15 mouse cellular contexts compared by ENCODE assay signal in genomic region chr19:44552731-44553130, GRCm38 (mm10). TPM values are rescaled to one million over a fixed set of nuclear protein-coding genes. Genes with fewer than 3 reads are reported as not detected.
DNase-seq lines count a peak whose midpoint lies in the region; ATAC-seq and TF ChIP-seq lines count a peak whose summit lies in the region.
"Had no signal": no experiment of that assay in that cellular context is flagged by ENCODE, and none has a peak within 500 bp of the region (broad histone marks: within the 10 kb centered on the region; RNA-seq: fewer than 3 reads in every experiment).

TSS of gene Gm20538 (minus strand) at chr19:44552831.

- no peak for TF ChIP-seq POLR2A in cerebellum, adult 2 months (IDR thresholded peaks at IDR 0.05; ENCODE audit: borderline replicate concordance, insufficient read depth, low read length)

- H3K9me3 ChIP-seq in hindbrain, embryonic 13.5 days = no peaks in the 10 kb centered on the region
- no peaks in the 10 kb centered on the region for H3K9me3 ChIP-seq in hindbrain, embryonic 11.5 days (ENCODE audit: control insufficient read depth, low read length)
- H3K9me3 ChIP-seq in midbrain, embryonic 10.5 days (replicated peaks) = no peaks in the 10 kb centered on the region
- H3K9me3 ChIP-seq in midbrain, embryonic 11.5 days (ENCODE audit: control insufficient read depth, low read length) = no peaks in the 10 kb centered on the region
- H3K9me3 ChIP-seq: embryonic facial prominence, embryonic 15.5 days; limb, embryonic 15.5 days had no signal

- H3K36me3 ChIP-seq in hindbrain, embryonic 13.5 days = peaks cover 58% of the 10 kb centered on the region
- peaks cover 2% of the 10 kb centered on the region; the same call in 1 of the 2 replicates for H3K36me3 ChIP-seq in hindbrain, embryonic 11.5 days (ENCODE audit: control insufficient read depth, insufficient read depth, low read length)
- H3K36me3 ChIP-seq in midbrain, embryonic 10.5 days = peaks cover 58% of the 10 kb centered on the region
- H3K36me3 ChIP-seq in midbrain, embryonic 11.5 days (ENCODE audit: control insufficient read depth, insufficient read depth, low read length) = peaks cover 13% of the 10 kb centered on the region; the same call in 1 of the 2 replicates

- 95% methylated on average over 4 of the region's 4 CpGs for WGBS in cerebellum, adult 2 months
- WGBS in hindbrain, embryonic 13.5 days = 96% methylated on average over 4 of the region's 4 CpGs
- 91% methylated on average over 4 of the region's 4 CpGs for WGBS in hindbrain, embryonic 11.5 days
- 99% methylated on average over 4 of the region's 4 CpGs for WGBS in midbrain, embryonic 10.5 days
- WGBS in midbrain, embryonic 11.5 days = 94% methylated on average over 4 of the region's 4 CpGs

- no peak for DNase-seq in cerebellum, adult 2 months
- DNase-seq in cerebellum, adult 18-20 months = no peak
- DNase-seq in hindbrain, embryonic 11.5 days (ENCODE audit: low spot score) = no peak
- no peak for DNase-seq in midbrain, embryonic 10.5 days (ENCODE audit: low spot score)
- no peak for DNase-seq in midbrain, embryonic 11.5 days (ENCODE audit: low spot score, missing footprints)
- no peak for DNase-seq in thymus, postnatal 4 days
- no peak for DNase-seq in urinary bladder, postnatal 25 days (ENCODE audit: low spot score)
- DNase-seq: adrenal gland, adult 2 months; cerebellum, postnatal 14 days; gastrocnemius, postnatal 36 days; lung, postnatal 36 days; spleen, adult 18-20 months had no signal

- H3K27ac ChIP-seq in cerebellum, adult 2 months (ENCODE audit: insufficient read depth, low read length) = no peak within 1 kb of the TSS
- 0 out of 2 replicates have a peak within 1 kb of the TSS, but pooled peaks have one; percentile 44 for H3K27ac ChIP-seq in hindbrain, embryonic 13.5 days
- no peak within 1 kb of the TSS for H3K27ac ChIP-seq in hindbrain, embryonic 11.5 days (ENCODE audit: low read depth, low read length)
- no peak within 1 kb of the TSS for H3K27ac ChIP-seq in midbrain, embryonic 10.5 days (replicated peaks)
- H3K27ac ChIP-seq in midbrain, embryonic 11.5 days (ENCODE audit: low read depth, low read length) = no peak within 1 kb of the TSS
- H3K27ac ChIP-seq: embryonic facial prominence, embryonic 15.5 days; limb, embryonic 15.5 days had no signal

- H3K27me3 ChIP-seq in cerebellum, adult 2 months (ENCODE audit: control insufficient read depth, insufficient read depth, low read length) = no peaks in the 10 kb centered on the region
- H3K27me3 ChIP-seq in hindbrain, embryonic 13.5 days = peaks cover 2% of the 10 kb centered on the region; the same call in 1 of the 2 replicates
- H3K27me3 ChIP-seq in hindbrain, embryonic 11.5 days (ENCODE audit: control insufficient read depth, insufficient read depth, low read length) = no peaks in the 10 kb centered on the region
- H3K27me3 ChIP-seq in midbrain, embryonic 10.5 days (ENCODE audit: low read depth, poor library complexity, severe bottlenecking) = peaks cover 4% of the 10 kb centered on the region
- H3K27me3 ChIP-seq in midbrain, embryonic 11.5 days (ENCODE audit: control insufficient read depth, insufficient read depth, low read length) = no peaks in the 10 kb centered on the region
- H3K27me3 ChIP-seq: embryonic facial prominence, embryonic 15.5 days; limb, embryonic 15.5 days had no signal

- TF ChIP-seq CTCF in cerebellum, adult 2 months (IDR thresholded peaks at IDR 0.05; ENCODE audit: borderline replicate concordance, insufficient read depth, low read depth, low read length) = no peak

- no peak for ATAC-seq in hindbrain, embryonic 13.5 days (ENCODE audit: low FRiP score)
- no peak for ATAC-seq in hindbrain, embryonic 11.5 days (ENCODE audit: low FRiP score)
- ATAC-seq in midbrain, embryonic 11.5 days (ENCODE audit: low FRiP score) = no peak

- 0 out of 2 replicates have a peak within 1 kb of the TSS, but pooled peaks have one; percentile 5 for H3K9ac ChIP-seq in hindbrain, embryonic 13.5 days
- H3K9ac ChIP-seq in hindbrain, embryonic 11.5 days (ENCODE audit: low read depth, low read length) = no peak within 1 kb of the TSS
- H3K9ac ChIP-seq in midbrain, embryonic 11.5 days (ENCODE audit: low read length) = no peak within 1 kb of the TSS
- H3K9ac ChIP-seq: embryonic facial prominence, embryonic 15.5 days; limb, embryonic 15.5 days had no signal

- peak within 1 kb of the TSS; percentile 91 for H3K4me2 ChIP-seq in hindbrain, embryonic 13.5 days
- no peak within 1 kb of the TSS for H3K4me2 ChIP-seq in hindbrain, embryonic 11.5 days (replicated peaks; ENCODE audit: low read depth, low read length)
- H3K4me2 ChIP-seq in midbrain, embryonic 11.5 days = no peak within 1 kb of the TSS

- H3K4me3 ChIP-seq in cerebellum, adult 2 months (replicated peaks; ENCODE audit: insufficient read depth, low read depth, low read length) = peak within 1 kb of the TSS; percentile 5
- H3K4me3 ChIP-seq in hindbrain, embryonic 13.5 days = peak within 1 kb of the TSS; percentile 84; the same call in 1 of the 2 replicates
- H3K4me3 ChIP-seq in hindbrain, embryonic 11.5 days (ENCODE audit: low read depth, low read length) = no peak within 1 kb of the TSS
- 0 out of 2 replicates have a peak within 1 kb of the TSS, but pooled peaks have one; percentile 8 for H3K4me3 ChIP-seq in midbrain, embryonic 10.5 days
- no peak within 1 kb of the TSS for H3K4me3 ChIP-seq in midbrain, embryonic 11.5 days (ENCODE audit: low read depth, low read length)

- H3K4me1 ChIP-seq in cerebellum, adult 2 months (ENCODE audit: control insufficient read depth, insufficient read depth, low read length) = peaks cover 4% of the 10 kb centered on the region; the same call in 1 of the 2 replicates
- H3K4me1 ChIP-seq in hindbrain, embryonic 13.5 days (replicated peaks) = peaks cover 39% of the 10 kb centered on the region
- no peaks in the 10 kb centered on the region for H3K4me1 ChIP-seq in hindbrain, embryonic 11.5 days (replicated peaks; ENCODE audit: control insufficient read depth, insufficient read depth, low read length)
- H3K4me1 ChIP-seq in midbrain, embryonic 10.5 days = peaks cover 20% of the 10 kb centered on the region
- H3K4me1 ChIP-seq in midbrain, embryonic 11.5 days (ENCODE audit: control insufficient read depth, insufficient read depth, low read length) = peaks cover 7% of the 10 kb centered on the region

RNA-seq across cellular contexts. Expression of gene Gm20538, which starts in this region (rescaled TPM):
- polyA plus RNA-seq in cerebellum, adult 2 months (2012; rRNA removed) = not detected in 2 replicates
- polyA plus RNA-seq in hindbrain, embryonic 13.5 days (2015; fragmentation: Nextera tagmentation; extraction: Ambion mirVana) = not detected in 2 replicates
- polyA plus RNA-seq in hindbrain, embryonic 11.5 days (2014; fragmentation: Nextera tagmentation; extraction: Ambion mirVana) = not detected in 2 replicates
- not detected in 2 replicates for polyA plus RNA-seq in midbrain, embryonic 10.5 days (2016; fragmentation: Nextera tagmentation; extraction: Ambion mirVana)
- not detected in 2 replicates for polyA plus RNA-seq in midbrain, embryonic 11.5 days (2014; fragmentation: Nextera tagmentation; extraction: Ambion mirVana)
- polyA plus RNA-seq: adrenal gland, adult 2 months; limb, embryonic 15.5 days had no signal

Comparison
In these comparisons a context has a peak if more than half of its experiments do, and no peak if none do; other contexts are left out.
1. H3K4me3 ChIP-seq: peak in cerebellum, adult 2 months (single experiment), hindbrain, embryonic 13.5 days (single experiment) and midbrain, embryonic 10.5 days (single experiment); none in hindbrain, embryonic 11.5 days (single experiment) and midbrain, embryonic 11.5 days (single experiment).